Mouse (Mus musculus) thymus, adult 2 months (tissue): ENCODE measurements around the gene Ppp1r21.

ENCODE experiments used
- CTCF ChIP-seq: fragments of 200-500 bp; IDR thresholded peaks from 2 replicates; pipeline ENCODE4 v1.5.1; 2012; ENCODE audit warnings: mild to moderate bottlenecking, control low read depth, low read length, moderate library complexity, borderline replicate concordance; ENCODE audit not compliant: control insufficient read depth, poor library complexity, insufficient read depth; ENCODE audit errors: extremely low read depth
- POLR2A ChIP-seq: fragments of 200-500 bp; IDR thresholded peaks from 2 replicates; pipeline ENCODE4 v1.6.1; 2012; ENCODE audit warnings: mild to moderate bottlenecking, low read length, control low read depth, moderate library complexity; ENCODE audit not compliant: control insufficient read depth, poor library complexity, insufficient read depth; ENCODE audit errors: extremely low read depth

GRCm38 (mm10) chr17:88580556-88580955 lies 50.6 kb downstream of the Ppp1r21 start:
- TF ChIP-seq CTCF (no peak), POLR2A (no peak)
